Mouse (Mus musculus): ENCODE measurements around the gene Slc10a2.
"Not testable (repeated sequence)": the region's sequence is repeated elsewhere in the genome, so short reads cannot be mapped to it uniquely, and the experiment has no call there.

The Slc10a2 gene

GRCm38 (mm10) chr8:5105186-5105585, at the start of gene Slc10a2:
Slc10a2 (minus strand) TSS chr8:5105351.
- DNase-seq (ENCODE audit: low spot score in 2 of 2) = no peak

GRCm38 (mm10) chr8:5129322-5129829, 24.2 kb upstream of the Slc10a2 start:
- DNase-seq (ENCODE audit: low spot score in 2 of 2) = no peak

- DNase-seq (ENCODE audit: low spot score in 2 of 2) = no peak
Measured at GRCm38 (mm10) chr8:5106855-5107254, 1.7 kb upstream of the Slc10a2 start.

- no peak for DNase-seq (ENCODE audit: low spot score in 2 of 2)
Measured at GRCm38 (mm10) chr8:5095392-5095791, 9.8 kb downstream of the Slc10a2 start.

- DNase-seq (ENCODE audit: low spot score in 2 of 2) = not testable (repeated sequence)
Measured at GRCm38 (mm10) chr8:5093991-5094390, 11.2 kb downstream of the Slc10a2 start.

GRCm38 (mm10) chr8:5073654-5074293, 31.4 kb downstream of the Slc10a2 start:
- DNase-seq (ENCODE audit: low spot score in 2 of 2) = no peak

- DNase-seq (ENCODE audit: low spot score in 2 of 2) = no peak
Measured at GRCm38 (mm10) chr8:5058888-5059287, 46.3 kb downstream of the Slc10a2 start.

GRCm38 (mm10) chr8:5044361-5044900, 60.7 kb downstream of the Slc10a2 start:
- not testable (repeated sequence) for DNase-seq (ENCODE audit: low spot score in 2 of 2)

- no peak for DNase-seq (ENCODE audit: low spot score in 2 of 2)
Measured at GRCm38 (mm10) chr8:5038811-5039561, 66.2 kb downstream of the Slc10a2 start.

Data from urinary bladder, postnatal 4 days (tissue).